Mouse (Mus musculus) testis, adult 2 months (tissue): ENCODE measurements at regions not wholly inside any gene's neighbourhood (a gene's known extent, or its start where the extent isn't known, plus 50 kb on each side); places are given as distances from the start of the nearest gene placed in this dataset.

ENCODE experiments used
- H3K27ac ChIP-seq: fragments of 200-500 bp; 2 replicates; pipeline ENCODE4 v1.5.1; 2012; ENCODE audit warnings: low read depth, low read length; ENCODE audit not compliant: control insufficient read depth, insufficient read depth
- H3K27me3 ChIP-seq: fragments of 200-500 bp; 2 replicates; pipeline ENCODE4 v1.6.1; 2012; ENCODE audit warnings: mild to moderate bottlenecking, low read length, moderate library complexity; ENCODE audit not compliant: control insufficient read depth, insufficient read depth
- H3K36me3 ChIP-seq: fragments of 200-500 bp; 2 replicates; pipeline ENCODE4 v1.6.1; 2012; ENCODE audit warnings: mild to moderate bottlenecking, low read length; ENCODE audit not compliant: control insufficient read depth, insufficient read depth
- H3K4me1 ChIP-seq: fragments of 200-500 bp; 2 replicates; pipeline ENCODE4 v1.6.1; 2012; ENCODE audit warnings: low read length; ENCODE audit not compliant: control insufficient read depth, insufficient read depth
- H3K4me3 ChIP-seq: fragments of 200-500 bp; 2 replicates; pipeline ENCODE4 v1.5.1; 2012; ENCODE audit warnings: low read depth, mild to moderate bottlenecking, low read length, moderate library complexity, mixed read lengths; ENCODE audit not compliant: control insufficient read depth
- CTCF ChIP-seq: fragments of 200-500 bp; IDR thresholded peaks from 2 replicates; pipeline ENCODE4 v1.5.1; 2012; ENCODE audit warnings: low read depth, mild to moderate bottlenecking, inconsistent platforms, low read length, moderate library complexity; ENCODE audit not compliant: control insufficient read depth, insufficient read depth, insufficient replicate concordance
- POLR2A ChIP-seq: fragments of 200-500 bp; IDR thresholded peaks from 2 replicates; pipeline ENCODE4 v1.6.1; 2012; ENCODE audit warnings: low read depth, mild to moderate bottlenecking, inconsistent platforms, low read length, moderate library complexity; ENCODE audit not compliant: control insufficient read depth

DNA sequence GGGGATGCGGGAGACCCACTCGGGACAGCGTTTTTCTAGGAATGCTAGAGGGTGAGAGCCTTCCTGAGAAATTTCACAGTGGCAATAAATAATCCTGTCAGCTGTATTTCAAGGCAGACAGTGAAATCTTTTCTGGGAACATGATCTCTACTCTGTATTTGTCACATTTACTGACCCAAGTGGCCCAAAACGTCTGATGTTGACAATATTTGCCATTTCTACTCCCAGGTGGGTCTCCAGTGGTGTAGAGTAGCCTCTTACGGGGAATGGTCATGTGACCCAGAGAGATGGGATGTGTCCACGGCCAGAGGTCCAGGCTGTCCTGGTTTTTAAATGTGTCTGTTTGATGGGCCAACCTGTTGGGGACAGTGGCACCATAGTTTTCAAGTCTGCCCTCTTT lies 183.5 kb downstream of the Pten start:
- TF ChIP-seq POLR2A = no peak
- TF ChIP-seq CTCF = no peak
- no peaks in the 10 kb centered on the region for H3K27me3 ChIP-seq
- H3K4me3 ChIP-seq = no peak overlapping the region
- H3K4me1 ChIP-seq = no peaks in the 10 kb centered on the region
- no peak overlapping the region for H3K27ac ChIP-seq
- H3K36me3 ChIP-seq = no peaks in the 10 kb centered on the region

DNA sequence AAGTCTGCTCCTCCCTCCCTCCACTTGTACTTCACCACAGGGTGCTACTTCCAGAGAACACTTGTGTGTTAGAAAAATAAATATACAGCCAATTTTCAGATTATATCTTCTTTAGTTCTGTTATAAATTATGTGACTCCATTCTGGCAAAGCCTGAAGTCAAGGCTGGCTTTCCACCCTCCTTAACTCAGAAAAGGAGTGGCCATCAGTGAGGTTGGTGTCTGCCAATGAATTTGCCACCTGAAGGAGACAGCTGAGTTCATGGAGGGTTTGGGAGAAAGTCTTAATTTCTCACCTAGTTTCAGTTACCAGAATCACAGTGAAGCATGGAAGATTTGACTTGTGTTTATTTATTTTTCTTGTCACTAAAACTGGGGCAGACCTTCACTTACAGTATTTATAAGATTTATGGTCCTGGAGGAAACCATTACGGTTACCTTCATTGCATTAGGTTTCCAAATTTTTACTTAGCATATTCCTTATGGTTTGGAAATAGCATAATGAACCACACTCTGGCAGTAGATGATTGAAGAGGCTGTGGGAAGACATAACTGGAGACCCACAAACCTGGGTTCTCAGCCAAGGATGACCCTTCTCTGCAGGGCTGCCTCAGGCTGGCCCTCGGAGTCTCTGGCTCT lies 186.4 kb downstream of the Pten start:
- no peak for TF ChIP-seq CTCF
- no peak for TF ChIP-seq POLR2A
- H3K4me3 ChIP-seq = no peak overlapping the region
- H3K4me1 ChIP-seq = no peaks in the 10 kb centered on the region

DNA sequence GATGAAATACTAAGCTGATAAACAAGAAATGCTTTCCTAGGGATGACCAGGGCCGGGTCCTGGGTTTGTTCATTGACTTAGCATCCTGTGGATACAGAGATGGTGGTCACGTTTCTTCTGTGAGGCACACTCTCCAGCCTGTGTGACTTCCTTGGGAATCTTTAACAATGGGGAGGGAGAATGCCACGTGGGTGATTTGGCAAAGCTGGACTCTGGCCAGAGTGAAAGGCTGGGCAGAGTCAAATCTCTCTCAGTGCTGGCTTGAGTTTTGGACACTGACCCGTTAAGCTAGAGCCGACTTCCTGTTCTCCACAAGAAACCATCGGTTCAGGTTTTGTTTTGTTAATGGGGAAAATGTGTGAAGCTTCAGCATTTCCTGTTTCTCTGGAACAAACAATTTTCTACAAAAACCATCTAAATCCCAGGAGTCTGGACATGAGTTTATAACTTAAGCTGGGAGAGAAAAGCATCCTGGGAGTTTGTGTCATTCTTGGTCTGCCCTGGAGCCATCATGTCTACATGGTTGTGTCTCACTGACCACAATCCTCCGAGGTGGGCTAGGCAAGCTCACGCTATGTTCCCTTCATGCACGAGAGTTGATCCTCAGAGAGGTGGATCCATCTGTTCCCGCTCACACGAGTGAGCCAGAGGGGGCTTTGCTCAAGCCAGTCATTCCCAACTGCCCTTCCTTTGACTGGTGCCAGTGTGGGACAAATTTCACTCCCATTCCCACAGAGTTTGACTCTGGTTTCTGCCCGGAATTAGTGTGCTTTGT lies 190.0 kb downstream of the Pten start:
- Histone ChIP-seq H3K27ac (no peak overlapping the region), H3K36me3 (no peaks in the 10 kb centered on the region), H3K27me3 (no peaks in the 10 kb centered on the region), H3K4me1 (no peaks in the 10 kb centered on the region), H3K4me3 (no peak overlapping the region)
- TF ChIP-seq CTCF (no peak), POLR2A (no peak)

More for the DNA sequence above, 186.4 kb downstream of the Pten start:
- H3K27ac ChIP-seq = no peak overlapping the region
- no peaks in the 10 kb centered on the region for H3K36me3 ChIP-seq
- H3K27me3 ChIP-seq = no peaks in the 10 kb centered on the region

DNA sequence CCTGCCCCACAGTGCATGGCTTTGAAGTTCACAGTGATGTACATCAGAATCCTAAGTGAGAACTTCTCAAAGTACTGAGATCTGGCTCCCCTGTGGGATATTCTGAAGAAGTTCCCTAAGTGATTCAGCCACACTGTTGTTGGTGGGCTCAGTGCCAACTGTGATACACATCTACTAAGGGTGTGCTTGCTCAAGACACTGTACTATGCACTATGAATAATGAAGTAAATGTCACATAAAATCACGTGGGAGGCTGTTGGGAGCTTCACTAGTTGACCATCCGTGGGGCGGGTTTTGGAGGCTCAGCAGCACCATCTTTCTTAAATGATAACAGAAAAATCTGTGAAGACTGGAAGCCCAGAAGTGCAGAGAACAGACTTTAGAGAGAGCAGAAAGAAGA lies 193.0 kb downstream of the Pten start:
- Histone ChIP-seq H3K4me1 (peaks cover 6% of the 10 kb centered on the region; the same call in 1 of the 2 replicates), H3K4me3 (no peak overlapping the region), H3K27ac (no peak overlapping the region), H3K36me3 (no peaks in the 10 kb centered on the region), H3K27me3 (no peaks in the 10 kb centered on the region)
- TF ChIP-seq POLR2A (no peak), CTCF (no peak)

DNA sequence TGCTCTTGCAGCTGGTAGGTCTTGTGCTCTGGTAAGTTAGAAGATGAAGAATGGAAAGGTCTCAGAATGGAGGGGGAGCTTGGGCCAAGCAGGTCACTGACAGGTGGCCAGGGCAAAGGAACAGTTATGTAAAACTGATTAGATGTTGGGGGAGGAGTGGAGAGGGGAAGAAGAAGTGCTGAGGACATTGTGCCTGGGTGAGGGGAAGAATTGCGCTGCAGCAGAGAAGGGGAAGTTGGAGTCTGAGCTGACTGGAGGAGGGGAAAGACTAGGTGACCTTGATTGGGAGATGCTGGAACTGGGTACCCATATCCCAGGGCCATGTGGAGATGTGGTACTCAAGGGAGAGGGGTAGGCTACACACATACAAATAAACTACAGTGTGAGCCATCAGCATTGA lies 193.5 kb downstream of the Pten start:
- H3K27ac ChIP-seq = no peak overlapping the region
- no peak for TF ChIP-seq POLR2A
- no peak for TF ChIP-seq CTCF
- H3K27me3 ChIP-seq = no peaks in the 10 kb centered on the region
- H3K4me1 ChIP-seq = peaks cover 6% of the 10 kb centered on the region; the same call in 1 of the 2 replicates
- no peak overlapping the region for H3K4me3 ChIP-seq
- no peaks in the 10 kb centered on the region for H3K36me3 ChIP-seq

DNA sequence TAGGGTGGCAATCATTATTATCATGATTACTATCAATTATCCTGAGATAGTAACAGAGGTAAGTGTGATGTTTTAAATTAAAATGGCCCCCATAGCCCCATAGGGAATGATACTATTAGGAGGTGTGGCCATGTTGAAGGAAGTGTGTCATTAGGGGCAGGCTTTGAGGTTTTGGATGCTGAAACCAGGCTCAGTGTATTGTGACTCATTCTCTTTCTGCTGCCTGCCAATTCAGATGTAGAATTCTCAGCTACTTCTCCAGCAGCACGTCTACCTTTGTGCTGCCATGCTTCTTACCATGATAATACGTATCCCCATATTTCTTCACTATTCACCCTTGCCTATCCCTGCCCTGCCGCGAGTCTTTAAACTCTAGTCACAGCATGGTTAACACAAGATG lies 195.1 kb downstream of the Pten start:
- H3K36me3 ChIP-seq = no peaks in the 10 kb centered on the region
- no peak overlapping the region for H3K27ac ChIP-seq
- H3K27me3 ChIP-seq = no peaks in the 10 kb centered on the region
- H3K4me3 ChIP-seq = no peak overlapping the region
- peaks cover 6% of the 10 kb centered on the region for H3K4me1 ChIP-seq
- TF ChIP-seq POLR2A (no peak), CTCF (no peak)

DNA sequence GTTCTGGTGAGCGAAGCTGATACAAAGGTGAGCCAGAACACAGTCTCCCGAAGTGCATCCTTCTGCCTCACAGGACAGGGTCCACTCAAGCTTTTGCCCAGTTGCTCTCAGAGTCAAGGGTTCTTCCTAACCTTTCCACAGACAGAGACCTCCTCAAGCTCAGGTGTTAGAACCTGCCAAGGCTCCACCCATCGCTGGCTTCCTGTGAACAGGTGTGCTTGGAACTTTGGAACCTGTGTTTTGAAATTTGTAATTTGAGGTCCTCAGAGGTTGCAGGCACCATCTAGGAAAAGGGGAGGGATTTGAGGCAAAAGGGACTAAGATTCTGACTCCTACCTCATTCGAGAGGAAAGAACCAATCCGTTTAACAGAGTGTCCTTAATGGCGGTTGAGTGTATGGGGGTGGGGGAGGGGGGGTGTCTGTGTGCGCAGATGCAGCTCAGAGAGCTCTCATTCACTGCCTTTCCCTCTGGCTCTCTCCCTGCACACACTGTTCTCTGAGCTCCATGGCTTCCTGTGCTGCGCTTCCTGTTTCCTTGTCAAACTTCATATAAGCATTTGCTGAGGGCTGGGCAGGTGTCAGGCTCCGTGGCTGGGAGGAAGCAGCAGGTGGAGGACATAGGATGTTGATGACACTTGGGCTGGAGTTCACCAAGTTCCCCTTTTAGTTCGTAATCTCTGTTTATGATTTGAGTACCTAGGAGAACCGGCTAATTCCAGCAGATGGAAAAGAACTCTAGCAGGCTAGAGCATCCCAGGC lies 195.8 kb downstream of the Pten start:
- no peak overlapping the region for H3K4me3 ChIP-seq
- TF ChIP-seq POLR2A (no peak), CTCF (no peak)
- H3K36me3 ChIP-seq = no peaks in the 10 kb centered on the region
- peaks cover 6% of the 10 kb centered on the region for H3K4me1 ChIP-seq
- H3K27ac ChIP-seq = no peak overlapping the region
- H3K27me3 ChIP-seq = no peaks in the 10 kb centered on the region
